Mouse (Mus musculus) brain, embryonic 18.5 days (tissue): ENCODE data around the gene Sox15.
A peak's percentile ranks its signal among the peaks of the same experiment; 100 is the strongest.
"Not testable (repeated sequence)": the region's sequence is repeated elsewhere in the genome, so short reads cannot be mapped to it uniquely, and the experiment has no call there.

Experiments used
- DNase-seq: peaks from one replicate; pipeline ENCODE4 v3.0.0-alpha.2; 2012; ENCODE audit warnings: low read depth, low spot score

Gene Sox15

DNA sequence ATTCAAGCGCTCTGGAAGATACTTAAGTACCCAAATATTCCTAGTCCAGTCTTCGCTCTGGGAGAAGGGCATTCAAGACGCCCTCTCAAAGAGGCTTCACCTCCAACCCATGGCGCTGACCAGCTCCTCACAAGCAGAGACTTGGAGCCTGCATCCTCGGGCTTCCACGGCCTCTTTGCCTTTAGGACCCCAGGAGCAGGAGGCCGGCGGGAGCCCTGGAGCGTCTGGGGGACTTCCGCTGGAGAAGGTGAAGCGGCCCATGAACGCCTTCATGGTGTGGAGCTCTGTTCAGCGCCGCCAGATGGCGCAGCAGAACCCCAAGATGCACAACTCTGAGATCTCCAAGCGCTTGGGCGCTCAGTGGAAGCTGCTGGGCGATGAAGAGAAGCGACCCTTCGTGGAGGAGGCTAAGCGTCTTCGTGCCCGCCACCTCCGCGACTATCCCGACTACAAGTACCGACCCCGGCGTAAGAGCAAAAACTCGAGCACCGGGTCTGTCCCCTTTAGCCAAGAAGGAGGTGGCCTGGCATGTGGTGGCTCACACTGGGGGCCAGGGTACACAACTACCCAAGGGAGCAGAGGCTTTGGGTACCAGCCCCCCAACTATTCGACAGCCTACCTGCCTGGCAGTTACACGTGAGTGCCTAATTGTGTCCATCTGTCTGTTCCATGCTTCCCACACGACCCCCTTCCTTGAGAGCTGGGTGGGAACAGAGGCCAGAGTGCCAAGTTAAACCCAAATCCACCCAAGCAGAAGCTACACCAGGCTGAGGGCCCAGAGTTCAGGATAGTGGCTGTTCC lies at the start of gene Sox15:
Gene Sox15 (plus strand): TSS at position 51 of the 801 bp plus-strand sequence.
- no peak for DNase-seq

- DNase-seq = peak; percentile 86
Measured at GRCm38 (mm10) chr11:69605726-69606490, 49.2 kb upstream of the Sox15 start, which contains the start of gene Atp1b2. Atp1b2 (minus strand) TSS chr11:69605942.

GRCm38 (mm10) chr11:69606491-69606795 lies 48.7 kb upstream of the Sox15 start:
- no peak for DNase-seq

- no peak for DNase-seq
Measured at GRCm38 (mm10) chr11:69606832-69607231, 48.3 kb upstream of the Sox15 start.

GRCm38 (mm10) chr11:69608525-69608924 lies 46.6 kb upstream of the Sox15 start:
- DNase-seq = no peak

GRCm38 (mm10) chr11:69609416-69609815 lies 45.7 kb upstream of the Sox15 start:
- no peak for DNase-seq

- no peak for DNase-seq
Measured at GRCm38 (mm10) chr11:69610899-69611298, 44.2 kb upstream of the Sox15 start.

DNA sequence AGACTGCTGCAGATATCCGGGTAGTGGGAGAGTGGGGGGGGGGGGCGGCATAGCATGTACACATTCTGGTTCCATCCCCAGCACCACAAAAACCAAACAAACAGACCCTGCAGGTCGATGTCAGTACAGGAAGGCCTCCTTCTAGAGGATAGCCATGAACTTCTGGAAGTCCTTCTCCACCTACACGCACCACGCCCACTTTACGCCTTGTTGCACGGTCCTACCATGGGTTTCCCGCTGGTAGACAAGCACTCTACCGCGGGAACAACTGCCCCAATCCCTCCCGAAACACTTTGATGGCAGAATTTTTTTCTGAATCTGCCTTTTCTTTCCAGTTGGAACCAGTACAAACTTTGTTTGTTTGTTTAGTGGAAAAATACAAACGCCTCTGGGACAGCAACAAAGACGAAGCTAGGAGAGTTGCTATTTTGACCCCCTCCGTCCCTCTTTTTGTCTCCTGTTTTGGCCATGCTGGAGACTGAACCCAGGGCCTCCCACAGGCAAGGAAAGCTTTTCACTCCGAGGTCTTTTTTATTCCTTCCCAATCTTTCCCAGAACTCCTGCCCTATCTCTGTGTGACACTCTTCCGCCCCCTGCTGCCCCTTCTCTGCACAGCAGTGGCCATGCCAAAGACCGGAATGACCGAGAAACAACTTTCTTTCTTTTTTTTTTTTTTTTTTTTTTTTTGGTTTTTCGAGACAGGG lies 41.4 kb upstream of the Sox15 start:
- DNase-seq = no peak

- not testable (repeated sequence) for DNase-seq
Measured at GRCm38 (mm10) chr11:69614257-69614588, 40.9 kb upstream of the Sox15 start.

DNA sequence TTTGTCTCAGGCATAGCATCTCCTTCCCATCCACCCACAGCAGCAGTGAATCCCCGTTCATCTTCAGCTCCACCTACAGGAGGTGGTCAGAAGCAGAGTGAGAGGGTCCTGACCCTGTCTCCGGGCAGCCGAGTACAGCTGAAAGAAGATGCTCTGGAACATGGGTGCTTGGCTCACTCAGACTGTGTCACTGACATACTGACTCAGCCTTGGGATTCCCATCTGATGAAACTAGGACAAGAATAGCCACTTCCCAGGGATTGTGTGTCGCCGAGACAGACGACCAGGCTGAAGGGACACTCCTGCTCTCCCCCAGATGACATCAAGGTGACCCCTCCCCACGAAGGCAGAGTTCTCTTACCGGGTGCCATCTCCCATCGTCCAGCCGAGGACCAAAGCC lies 38.3 kb upstream of the Sox15 start:
- DNase-seq = no peak

DNA sequence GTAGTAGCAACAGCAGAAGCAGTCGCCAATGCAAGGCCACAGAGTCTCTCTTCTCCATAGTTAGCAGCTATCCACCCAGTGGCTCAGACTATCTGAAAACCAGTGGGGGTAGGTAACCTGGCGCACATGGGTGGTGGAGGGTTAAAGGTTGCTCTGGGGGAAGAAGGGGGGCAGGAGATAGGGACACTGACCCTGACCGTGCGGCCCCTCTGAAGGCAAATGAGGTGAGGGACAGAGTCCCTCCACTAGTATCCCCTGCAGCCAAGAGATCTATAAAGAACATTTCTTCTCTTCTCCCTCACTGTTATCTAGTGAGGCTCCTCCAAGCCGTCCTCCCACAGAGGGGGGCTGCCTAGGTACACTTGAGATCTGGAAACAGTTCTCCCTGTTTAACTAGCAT lies 37.3 kb upstream of the Sox15 start, which contains the start of gene Shbg:
Gene Shbg (minus strand): TSS at position 101 of the 400 bp plus-strand sequence.
- DNase-seq = no peak

DNA sequence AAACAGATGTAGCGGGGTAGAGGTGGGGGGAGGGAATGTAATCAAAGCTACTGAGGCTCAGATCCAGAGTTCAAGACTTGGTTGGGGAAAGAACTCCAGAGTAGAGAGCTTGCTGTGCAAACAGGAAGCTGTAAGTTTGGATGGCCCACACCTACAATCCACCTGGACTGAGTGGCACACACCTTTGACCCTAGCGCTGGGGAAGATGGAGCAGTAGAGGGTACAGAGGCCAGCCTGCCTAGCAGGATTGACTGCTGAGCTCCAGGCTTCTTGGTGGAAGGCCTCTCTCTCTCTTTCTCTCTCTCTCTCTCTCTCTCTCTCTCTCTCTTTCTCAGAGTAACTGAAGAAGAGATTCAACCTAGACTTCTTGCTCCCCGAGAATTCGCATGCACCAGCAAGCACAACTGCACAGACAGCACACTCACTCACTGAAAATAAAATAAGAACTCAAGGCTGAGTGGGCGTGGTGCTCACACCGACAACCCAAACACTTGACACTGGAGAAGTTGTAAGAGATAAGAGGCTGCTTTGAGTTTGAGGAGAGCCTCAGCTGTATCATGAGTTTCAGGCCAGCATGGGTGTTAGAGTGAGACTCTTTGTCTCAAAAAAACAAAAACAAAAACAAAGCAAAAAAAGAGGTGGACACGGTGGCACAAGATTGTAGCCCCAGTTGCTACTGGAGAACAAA lies 34.6 kb upstream of the Sox15 start:
- no peak for DNase-seq

DNA sequence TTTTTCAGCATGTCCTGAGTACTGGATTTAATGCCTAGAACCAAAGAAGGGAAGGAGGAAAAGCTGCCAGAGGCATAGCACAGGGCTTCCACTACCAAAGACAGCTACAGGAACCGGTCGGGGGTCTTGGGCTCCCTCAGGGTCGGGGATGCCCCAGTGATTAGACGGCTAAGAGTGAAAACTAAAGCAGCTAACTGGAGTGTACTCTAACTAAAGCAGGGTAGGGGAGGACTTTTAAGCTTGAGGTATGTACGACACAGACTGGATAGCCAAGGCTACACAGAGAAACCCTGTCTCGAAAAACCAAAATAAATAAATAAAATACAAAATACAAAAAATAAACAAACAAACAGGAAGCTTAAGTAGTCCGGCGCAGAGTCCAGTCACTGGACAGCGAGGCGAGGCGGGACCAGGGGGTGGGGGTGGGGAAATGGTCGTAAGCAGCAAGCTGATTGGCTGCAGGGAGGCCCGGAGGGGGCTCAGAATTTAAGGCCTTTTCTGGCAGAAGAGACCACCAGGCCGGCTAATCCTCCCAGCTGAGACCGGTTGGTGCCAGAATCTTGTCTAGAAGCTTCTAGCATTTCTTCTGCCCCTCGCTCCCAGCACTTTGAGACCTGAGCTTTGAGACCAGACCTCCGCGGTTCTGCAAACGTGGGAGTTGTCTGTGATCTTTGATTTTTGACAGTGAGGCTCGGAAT lies 33.4 kb upstream of the Sox15 start, which contains the start of gene Sat2:
Gene Sat2 (plus strand): TSS at position 454 of the 698 bp plus-strand sequence.
- DNase-seq = no peak

- no peak for DNase-seq
Measured at GRCm38 (mm10) chr11:69622406-69622805, 32.7 kb upstream of the Sox15 start.

GRCm38 (mm10) chr11:69623006-69623405 lies 32.1 kb upstream of the Sox15 start:
- no peak for DNase-seq

DNA sequence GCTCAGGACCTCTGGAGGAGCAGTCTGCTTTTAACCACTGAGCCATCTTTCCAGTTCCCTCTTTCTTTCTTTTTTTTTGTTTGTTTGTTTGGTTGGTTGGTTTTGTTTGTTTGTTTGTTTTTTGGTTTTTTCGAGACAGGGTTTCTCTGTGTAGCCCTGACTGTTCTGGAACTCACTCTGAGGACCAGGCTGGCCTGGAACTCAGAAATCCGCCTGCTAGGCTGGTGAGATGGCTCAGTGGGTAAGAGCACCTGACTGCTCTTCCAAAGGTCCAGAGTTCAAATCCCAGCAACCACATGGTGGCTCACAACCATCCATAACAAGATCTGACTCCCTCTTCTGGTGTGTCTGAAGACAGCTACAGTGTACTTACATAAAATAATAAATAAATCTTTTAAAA lies 30.8 kb upstream of the Sox15 start:
- DNase-seq = not testable (repeated sequence)

- DNase-seq = no peak
Measured at GRCm38 (mm10) chr11:69628286-69628685, 26.8 kb upstream of the Sox15 start.

GRCm38 (mm10) chr11:69629802-69630201 lies 25.3 kb upstream of the Sox15 start:
- no peak for DNase-seq

DNA sequence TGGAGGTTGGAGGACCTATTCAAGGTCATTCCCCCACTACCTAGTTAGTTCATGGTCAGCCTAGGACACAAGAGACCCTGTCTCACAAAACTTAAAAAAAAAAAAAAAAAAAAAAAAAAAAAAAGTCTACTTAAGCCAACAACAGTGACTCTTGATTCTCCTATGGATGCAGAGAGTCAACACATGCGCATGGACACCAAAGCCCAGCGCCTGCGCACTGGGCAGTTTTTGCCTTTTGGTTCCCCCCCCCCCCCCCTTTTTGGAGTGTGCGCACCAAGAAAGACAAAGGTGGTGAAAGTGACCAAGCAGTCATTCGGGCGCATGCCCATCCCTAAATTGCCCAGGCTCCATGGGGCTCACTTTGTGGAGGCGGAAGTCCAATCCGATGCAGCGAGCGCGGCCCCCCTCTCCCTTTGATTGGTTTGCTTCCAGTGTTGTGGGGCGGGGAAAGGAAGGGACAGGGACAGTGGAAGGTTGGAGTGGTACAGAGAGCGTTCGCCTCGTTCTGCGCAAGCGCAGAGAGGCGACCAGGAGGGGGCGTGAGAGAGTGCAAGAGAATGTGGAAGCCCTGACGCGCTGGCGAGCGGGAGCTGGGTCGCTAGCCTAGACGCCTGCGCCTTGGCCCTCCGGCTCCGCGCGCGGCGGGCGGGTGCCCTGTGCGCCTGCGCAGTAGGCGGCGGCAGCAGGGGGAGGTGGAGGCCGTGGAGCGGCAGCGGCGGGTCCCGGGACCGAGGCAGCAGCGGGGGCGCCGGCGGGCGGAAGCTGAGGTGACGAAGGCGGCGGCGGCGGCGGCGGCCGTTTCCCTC lies 22.6 kb upstream of the Sox15 start, which contains the start of gene Fxr2:
Gene Fxr2 (plus strand): TSS at position 707 of the 806 bp plus-strand sequence.
- DNase-seq = peak; percentile 100
